Mouse (Mus musculus) embryo, embryonic 9.5 days (tissue): ENCODE data around the gene Plod3.
A peak's percentile ranks its signal among the peaks of the same experiment; 100 is the strongest.
"Not testable (repeated sequence)": the region's sequence is repeated elsewhere in the genome, so short reads cannot be mapped to it uniquely, and the experiment has no call there.

Experiments
- DNase-seq: peaks from one replicate; pipeline ENCODE4 v3.0.0-alpha.2; 2017; ENCODE audit errors: extremely low spot score

Plod3 gene

GRCm38 (mm10) chr5:136986695-136987137, at the start of gene Plod3:
Plod3 (plus strand) TSS chr5:136987019.
- DNase-seq = peak; percentile 93

GRCm38 (mm10) chr5:136937621-136938020, 49.2 kb upstream of the Plod3 start:
- DNase-seq = no peak

- DNase-seq = no peak
These were observed 47.5 kb upstream of the Plod3 start for GRCm38 (mm10) chr5:136939284-136939683.

- DNase-seq = not testable (repeated sequence)
These were observed 46.8 kb upstream of the Plod3 start for GRCm38 (mm10) chr5:136940029-136940428.

GRCm38 (mm10) chr5:136940845-136941560, 45.8 kb upstream of the Plod3 start:
- DNase-seq = no peak

GRCm38 (mm10) chr5:136942781-136943180, 44.0 kb upstream of the Plod3 start:
- no peak for DNase-seq

- no peak for DNase-seq
These were observed 43.4 kb upstream of the Plod3 start for GRCm38 (mm10) chr5:136943382-136943781.

GRCm38 (mm10) chr5:136945084-136945483, 41.7 kb upstream of the Plod3 start:
- DNase-seq = no peak

GRCm38 (mm10) chr5:136947874-136948273, 38.9 kb upstream of the Plod3 start:
- no peak for DNase-seq

GRCm38 (mm10) chr5:136949551-136950336, 37.1 kb upstream of the Plod3 start:
- DNase-seq = not testable (repeated sequence)

GRCm38 (mm10) chr5:136950521-136950920, 36.3 kb upstream of the Plod3 start:
- no peak for DNase-seq

GRCm38 (mm10) chr5:136952153-136952552, 34.7 kb upstream of the Plod3 start:
- DNase-seq = no peak

GRCm38 (mm10) chr5:136953015-136953414, 33.8 kb upstream of the Plod3 start, which contains the start of gene Fis1:
Fis1 (plus strand) TSS chr5:136953275.
- DNase-seq = peak; percentile 97

- DNase-seq = no peak
These were observed 33.3 kb upstream of the Plod3 start for GRCm38 (mm10) chr5:136953440-136953951.

GRCm38 (mm10) chr5:136955622-136956021, 31.2 kb upstream of the Plod3 start:
- no peak for DNase-seq

GRCm38 (mm10) chr5:136957250-136957649, 29.6 kb upstream of the Plod3 start:
- DNase-seq = no peak

- no peak for DNase-seq
These were observed 27.7 kb upstream of the Plod3 start for GRCm38 (mm10) chr5:136958991-136959605.

- DNase-seq = no peak
These were observed 26.8 kb upstream of the Plod3 start for GRCm38 (mm10) chr5:136960053-136960452.

GRCm38 (mm10) chr5:136961334-136961982, 25.4 kb upstream of the Plod3 start:
- no peak for DNase-seq

GRCm38 (mm10) chr5:136961983-136962461, 24.8 kb upstream of the Plod3 start:
- DNase-seq = peak; percentile 91

- DNase-seq = peak; percentile 78
These were observed 24.3 kb upstream of the Plod3 start for GRCm38 (mm10) chr5:136962501-136962900.
